Mouse (Mus musculus): Measurements from ENCODE around the gene Nags.

DNA sequence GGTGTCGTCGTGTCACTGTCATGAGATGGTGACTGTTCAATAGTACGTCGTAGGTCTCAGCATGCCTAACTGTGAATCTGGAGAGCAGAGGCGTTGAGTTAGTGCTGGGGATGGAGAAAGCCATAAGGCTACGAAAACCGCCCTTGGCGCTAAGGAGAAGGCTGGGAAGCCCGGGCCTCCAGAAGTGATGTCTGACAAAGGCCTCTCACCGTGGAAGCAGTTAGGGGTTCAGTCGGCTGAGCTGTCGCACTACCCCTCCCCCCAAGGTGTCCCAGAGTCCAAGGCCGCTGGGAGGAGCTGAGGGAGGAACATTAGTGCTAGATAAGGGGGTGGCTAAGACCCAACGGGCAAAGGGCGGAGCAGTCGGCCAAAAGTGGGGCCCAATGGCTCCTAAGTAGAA, 692 bp downstream of the Nags start:
- no peak for TF ChIP-seq CTCF (IDR thresholded peaks at IDR 0.05; ENCODE audit: extremely low read depth, insufficient read length, insufficient replicate concordance, low read depth, low read length)
- peak; percentile 80 for TF ChIP-seq POLR2A (IDR thresholded peaks at IDR 0.05; ENCODE audit: low read depth, low read length)

Measured in small intestine, adult 2 months (tissue).